Mouse (Mus musculus) liver, postnatal 0 days (tissue): ENCODE results near the gene Arrb2.

ENCODE experiments used
- CTCF ChIP-seq: sonication (generic); IDR thresholded peaks from 2 replicates; pipeline ENCODE4 v1.5.1; 2016; ENCODE audit warnings: antibody characterized with exemption, low read depth
- EP300 ChIP-seq: IDR thresholded peaks from 2 replicates; pipeline ENCODE4 v1.6.1; 2016; ENCODE audit warnings: antibody characterized with exemption, low read depth, mild to moderate bottlenecking

- TF ChIP-seq EP300 = no peak
- peak; percentile 98 for TF ChIP-seq CTCF
Observed at GRCm38 (mm10) chr11:70451797-70452498, 19.5 kb downstream of the Arrb2 start, which contains the start of gene Med11.
